ENCODE assay signal across 8 mouse cellular contexts in genomic region chr2:90560197-90560843, GRCm38 (mm10). TPM values are rescaled to one million over a fixed set of nuclear protein-coding genes. Genes with fewer than 3 reads are reported as not detected.
DNase-seq lines count a peak whose midpoint lies in the region; ATAC-seq and TF ChIP-seq lines count a peak whose summit lies in the region.

No protein-coding gene starts in this region.

- H3K36me3 ChIP-seq in hindbrain, postnatal 0 days (ENCODE audit: insufficient read depth, low read length) = no peaks in the 10 kb centered on the region

- intact Hi-C loops in left cerebral cortex, adult 2 months (cut with DNase I) = no loop called here
- intact Hi-C loops in left cerebral cortex, postnatal 10 days (cut with DNase I) = no loop called here

- ATAC-seq in hindbrain, postnatal 0 days = peak; percentile 60; the same call in 1 of the 2 replicates

- H3K9me3 ChIP-seq in hindbrain, postnatal 0 days (ENCODE audit: low read length) = no peaks in the 10 kb centered on the region

- TF ChIP-seq POLR2A in cerebellum, adult 2 months (IDR thresholded peaks at IDR 0.05; ENCODE audit: borderline replicate concordance, insufficient read depth, low read length) = no peak

- no peak for TF ChIP-seq CTCF in left cerebral cortex, adult 2 months (IDR thresholded peaks at IDR 0.05)
- TF ChIP-seq CTCF in cerebellum, adult 2 months (IDR thresholded peaks at IDR 0.05; ENCODE audit: borderline replicate concordance, insufficient read depth, low read depth, low read length) = no peak
- no peak for TF ChIP-seq CTCF in hindbrain, postnatal 0 days (IDR thresholded peaks at IDR 0.05; ENCODE audit: low read depth)

- H3K27ac ChIP-seq in left cerebral cortex, adult 2 months = peak overlapping the region; percentile 61; the same call in 1 of the 2 replicates
- H3K27ac ChIP-seq in cerebellum, adult 2 months (ENCODE audit: insufficient read depth, low read length) = peak overlapping the region; percentile 65
- H3K27ac ChIP-seq in hindbrain, postnatal 0 days = peak overlapping the region; percentile 58; the same call in 1 of the 2 replicates

- no peak overlapping the region for H3K9ac ChIP-seq in hindbrain, postnatal 0 days (replicated peaks; ENCODE audit: low read length)

- peaks cover 47% of the 10 kb centered on the region for H3K4me1 ChIP-seq in cerebellum, adult 2 months (ENCODE audit: control insufficient read depth, insufficient read depth, low read length)
- H3K4me1 ChIP-seq in hindbrain, postnatal 0 days (ENCODE audit: insufficient read depth, low read length) = peaks cover 10% of the 10 kb centered on the region; the same call in 1 of the 2 replicates

- no peaks in the 10 kb centered on the region for H3K27me3 ChIP-seq in cerebellum, adult 2 months (ENCODE audit: control insufficient read depth, insufficient read depth, low read length)
- H3K27me3 ChIP-seq in hindbrain, postnatal 0 days (ENCODE audit: insufficient read depth, low read length) = no peaks in the 10 kb centered on the region

- no peak overlapping the region for H3K4me2 ChIP-seq in hindbrain, postnatal 0 days (ENCODE audit: low read depth, low read length)

- 7% methylated on average over 6 of the region's 6 CpGs for WGBS in cerebellum, adult 2 months
- WGBS in hindbrain, postnatal 0 days = 62% methylated on average over 6 of the region's 6 CpGs

- DNase-seq in left cerebral cortex, adult 2 months (ENCODE audit: extremely low spot score in 1 of 2, low spot score in 2 of 2) = no peak
- no peak for DNase-seq in left cerebral cortex, postnatal 10 days (ENCODE audit: extremely low spot score in 1 of 2, low spot score in 2 of 2)
- peak; percentile 59 to 70 for DNase-seq in cerebellum, adult 2 months
- DNase-seq in hindbrain, postnatal 0 days (ENCODE audit: low spot score) = no peak
- peak; percentile 71 to 76 for DNase-seq in spleen, postnatal 10 days (ENCODE audit: low spot score in 2 of 2)
- no peak for DNase-seq in gastrocnemius, postnatal 10 days
- no peak for DNase-seq in ovary, adult 18-20 months (ENCODE audit: low spot score)
- DNase-seq in Muller cell, postnatal 12 days (ENCODE audit: inconsistent ontology term) = no peak

- no peak overlapping the region for H3K4me3 ChIP-seq in left cerebral cortex, adult 2 months
- H3K4me3 ChIP-seq in cerebellum, adult 2 months (replicated peaks; ENCODE audit: insufficient read depth, low read depth, low read length) = no peak overlapping the region
- no peak overlapping the region for H3K4me3 ChIP-seq in hindbrain, postnatal 0 days (ENCODE audit: low read length)

RNA-seq across cellular contexts. Expression of gene Ptprj, which starts 20.1 kb away (rescaled TPM):
- total RNA-seq in left cerebral cortex, adult 2 months (2021) = 100 to 1,000 TPM; 114 to 117 TPM
- total RNA-seq in left cerebral cortex, postnatal 10 days (2021) = 10 to 100 TPM; 72.8 to 78.4 TPM
- 25.6 and 26.6 TPM in 2 replicates for polyA plus RNA-seq in cerebellum, adult 2 months (2012; rRNA removed)
- total RNA-seq in hindbrain, postnatal 0 days (2014; rRNA removed) = 37.8 and 39.1 TPM in 2 replicates
- polyA plus RNA-seq in hindbrain, postnatal 0 days (2015; fragmentation: Nextera tagmentation; extraction: Ambion mirVana) = 4.6 and 4.7 TPM in 2 replicates
- 1 to 10 TPM; 7.5 to 9.5 TPM for total RNA-seq in gastrocnemius, postnatal 10 days (2021)

Comparison
In these comparisons a context has a peak if more than half of its experiments do, and no peak if none do; other contexts are left out.
1. DNase-seq: peak in cerebellum, adult 2 months (2 of 2) and spleen, postnatal 10 days (2 of 2); none in left cerebral cortex, adult 2 months (0 of 2), left cerebral cortex, postnatal 10 days (0 of 2), hindbrain, postnatal 0 days (single experiment), gastrocnemius, postnatal 10 days (single experiment), ovary, adult 18-20 months (single experiment) and Muller cell, postnatal 12 days (single experiment).
2. Peak in every context shown above with its lines, with median percentiles within 50 percentile points of each other: H3K27ac ChIP-seq.